Comparison of ENCODE assay signal across 1 mouse cellular context in the genomic region with DNA sequence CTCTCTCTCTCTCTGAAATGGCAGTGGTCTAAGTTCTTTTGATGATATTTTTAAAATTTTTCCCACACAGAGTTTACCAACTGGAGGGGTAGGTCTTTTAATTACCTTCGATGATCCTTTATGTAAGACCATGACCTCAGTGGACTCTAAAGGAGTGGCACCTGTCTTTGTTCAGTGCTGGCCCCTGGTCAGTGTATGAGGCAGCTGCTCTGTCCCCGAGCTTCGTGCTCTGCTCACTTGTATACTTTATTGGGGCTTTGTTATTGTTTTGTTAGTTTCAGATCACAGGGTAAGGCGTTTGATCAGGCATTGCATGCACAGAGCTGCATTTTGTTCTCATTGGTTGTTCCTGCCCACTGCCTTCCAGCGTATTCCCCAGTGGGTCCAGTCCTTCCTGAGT.
A peak's percentile ranks its signal among the peaks of the same experiment; 100 is the strongest.
TF ChIP-seq lines count a peak whose summit lies in the region.

No protein-coding gene starts in this region.

TF ChIP-seq in myocyte, 11 proteins besides CTCF, POLR2A, EP300 and RAD21 (continued from another document):
- TF ChIP-seq CEBPB (IDR thresholded peaks at IDR 0.05; ENCODE audit: insufficient read depth, poor library complexity, severe bottlenecking) (no peak), REST (IDR thresholded peaks at IDR 0.05; ENCODE audit: insufficient read depth, insufficient read length) (no peak), POLR2AphosphoS2 (IDR thresholded peaks at IDR 0.05; ENCODE audit: insufficient read length, low read depth) (no peak), MYOG (IDR thresholded peaks at IDR 0.05; ENCODE audit: control insufficient read depth in 1 of 3, insufficient read depth in 1 of 3, insufficient read length in 2 of 3, low read depth in 2 of 3) (peak in 2 of 3 experiments; percentile 10 to 52), E2F4 (IDR thresholded peaks at IDR 0.05; ENCODE audit: insufficient read depth) (no peak), MAX (IDR thresholded peaks at IDR 0.05; ENCODE audit: low read depth) (no peak), SRF (IDR thresholded peaks at IDR 0.05; ENCODE audit: control insufficient read depth, insufficient read length, low read depth) (no peak), MYOD1 (IDR thresholded peaks at IDR 0.05; ENCODE audit: control insufficient read depth in 1 of 3, insufficient read length in 2 of 3, low read depth in 2 of 3) (peak in 2 of 3 experiments; percentile 25 to 57), TCF12 (IDR thresholded peaks at IDR 0.05; ENCODE audit: insufficient read depth, poor library complexity, severe bottlenecking) (no peak)
